Mouse (Mus musculus) right cerebral cortex, adult 2 months (tissue): ENCODE results near the gene Lca5.

Experiments used
- DNase-seq, 2 experiments: peaks; one replicate each; pipeline ENCODE4 v3.0.0; 2021 to 2022; ENCODE audit warnings: low spot score in 2 of 2

The Lca5 gene

DNA sequence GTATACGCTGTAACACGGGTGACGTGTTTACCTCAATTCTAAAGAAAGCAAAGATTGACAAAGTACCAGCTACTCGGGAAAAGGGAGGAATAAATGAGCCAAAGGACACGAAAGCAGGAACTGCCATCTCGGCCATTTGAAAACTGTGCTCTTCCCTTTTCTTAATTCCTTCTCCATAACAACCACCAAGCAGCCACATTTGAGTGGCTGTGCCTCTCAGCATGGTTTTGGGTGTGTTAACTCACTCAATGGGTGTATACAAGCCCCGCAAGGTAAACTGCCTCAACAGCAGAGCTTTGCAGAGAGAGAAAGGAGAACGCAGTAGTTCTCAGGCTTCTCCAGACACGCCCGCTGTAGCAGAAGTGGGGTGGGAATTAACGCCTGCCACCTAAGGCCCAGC is 48.9 kb downstream of the Lca5 start:
- no peak for DNase-seq

DNA sequence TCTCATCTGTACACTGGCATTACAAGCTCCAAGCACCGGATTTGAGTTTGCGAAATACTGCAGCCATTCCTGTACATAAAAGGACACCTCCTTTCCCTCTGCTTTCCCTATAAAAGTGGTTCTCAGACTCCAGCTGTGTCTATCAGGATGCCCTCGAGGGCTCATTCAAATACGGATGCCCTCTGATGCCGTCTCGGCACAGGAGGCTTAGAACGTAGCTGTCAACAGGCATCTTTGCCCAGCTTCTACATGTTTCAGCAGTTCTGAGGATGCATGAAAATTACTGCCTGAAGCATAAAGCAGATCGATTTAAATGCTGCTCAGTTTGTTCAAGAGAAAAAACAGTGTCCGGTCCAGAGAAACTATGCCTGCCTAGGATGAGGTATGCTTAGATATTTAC is 51.4 kb downstream of the Lca5 start:
- DNase-seq, result no peak

DNA sequence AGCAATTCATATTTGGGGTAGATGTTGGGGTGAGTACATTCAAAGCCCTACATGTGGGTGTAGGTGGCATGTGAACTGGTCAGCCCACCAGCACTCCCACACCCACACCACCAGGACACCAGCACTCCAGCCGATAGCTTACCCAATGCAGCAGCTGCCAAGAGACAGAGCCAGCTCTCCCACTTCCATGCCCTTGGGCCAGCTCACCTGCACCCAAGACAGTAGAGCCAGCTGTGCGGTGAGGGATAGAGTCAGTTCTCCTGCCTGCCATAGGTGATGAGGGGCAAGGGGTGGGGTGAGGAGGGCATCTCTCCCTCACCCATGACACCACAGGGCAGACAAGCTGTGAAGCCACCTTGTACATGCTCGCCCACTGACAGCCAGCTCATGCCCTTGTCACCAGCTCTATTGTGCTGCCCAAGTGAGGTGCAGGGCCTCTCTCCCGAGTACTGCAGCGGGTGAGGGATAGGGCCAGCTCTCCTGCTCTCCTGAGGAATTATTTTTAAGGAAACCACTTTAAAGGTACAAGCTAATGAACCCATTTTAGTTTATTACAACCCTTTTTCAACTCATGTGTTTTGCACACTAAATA is 54.6 kb downstream of the Lca5 start:
- DNase-seq, result no peak

DNA sequence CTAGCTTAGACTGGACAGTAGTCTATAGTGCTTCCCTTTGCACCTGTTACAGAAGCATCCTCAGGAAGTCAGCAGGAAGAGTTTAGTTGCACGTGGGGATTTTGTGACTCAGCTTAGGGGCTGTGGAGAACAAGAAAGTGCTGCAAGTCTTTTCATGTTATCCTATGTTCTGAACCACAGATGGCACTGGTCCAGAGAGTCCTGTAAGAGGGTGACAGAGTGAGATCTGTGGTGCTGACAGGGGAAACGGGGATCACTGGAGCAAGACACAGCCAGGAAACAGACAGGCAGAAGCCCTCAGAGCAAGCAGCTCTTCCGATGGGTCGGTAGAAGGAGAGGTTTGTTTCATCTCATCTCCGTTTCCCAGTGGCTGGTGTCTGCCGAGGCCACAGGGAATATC is 55.6 kb downstream of the Lca5 start:
- DNase-seq, result no peak

DNA sequence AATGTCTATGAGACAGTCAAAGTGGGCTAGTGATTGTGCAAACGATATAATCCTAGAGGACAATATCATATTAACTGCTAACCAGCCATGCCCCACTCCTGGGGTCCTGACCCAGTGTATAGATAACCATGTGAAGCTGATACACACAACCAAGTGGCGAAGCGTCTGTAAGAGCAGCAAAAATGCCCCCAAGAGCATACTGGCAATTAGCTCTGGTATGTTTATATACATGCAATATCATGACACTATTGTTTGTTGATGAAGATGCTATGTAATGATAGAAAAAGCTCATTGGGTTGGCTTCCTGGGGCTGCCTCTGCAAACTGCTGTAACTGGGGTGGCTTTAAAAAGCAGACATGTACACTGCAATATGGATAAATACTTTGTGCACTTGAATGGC is 57.7 kb downstream of the Lca5 start:
- no peak for DNase-seq

DNA sequence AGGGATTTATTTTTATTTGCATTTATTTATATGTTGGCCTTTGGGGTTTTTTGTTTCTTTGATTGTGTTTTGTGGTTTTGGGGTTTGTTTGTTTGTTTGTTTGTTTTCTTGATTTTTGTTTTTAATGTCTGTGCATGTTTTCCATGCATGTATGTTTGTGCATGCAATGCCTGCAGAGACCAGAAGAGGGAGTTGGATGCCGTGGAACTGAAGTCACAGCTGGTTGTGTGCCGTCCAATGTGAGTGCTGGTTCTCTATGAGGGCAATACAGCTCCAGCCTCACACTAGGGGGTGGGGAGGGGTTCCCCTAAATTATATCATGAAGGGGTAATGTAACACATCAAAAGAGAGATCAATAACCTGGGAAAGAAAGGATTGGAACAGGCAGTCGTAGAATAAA is 58.2 kb downstream of the Lca5 start:
- no peak for DNase-seq

DNA sequence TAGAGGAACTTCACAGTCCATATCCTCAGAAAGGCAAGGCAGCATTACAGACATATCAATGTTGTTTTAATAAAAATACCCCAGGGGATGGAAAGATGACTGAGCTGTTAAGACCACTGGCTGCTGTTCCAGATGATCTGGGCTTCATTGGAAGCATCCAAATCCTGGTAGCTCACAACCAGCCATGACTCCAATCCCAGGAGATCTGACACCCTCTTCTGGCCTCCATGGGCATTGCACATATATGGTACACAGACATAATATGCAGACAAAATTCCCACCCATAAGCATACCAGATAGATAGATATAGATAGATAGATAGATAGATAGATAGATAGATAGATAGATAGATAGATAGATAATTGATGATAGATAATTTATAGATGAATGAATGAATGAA is 59.6 kb downstream of the Lca5 start:
- no peak for DNase-seq

DNA sequence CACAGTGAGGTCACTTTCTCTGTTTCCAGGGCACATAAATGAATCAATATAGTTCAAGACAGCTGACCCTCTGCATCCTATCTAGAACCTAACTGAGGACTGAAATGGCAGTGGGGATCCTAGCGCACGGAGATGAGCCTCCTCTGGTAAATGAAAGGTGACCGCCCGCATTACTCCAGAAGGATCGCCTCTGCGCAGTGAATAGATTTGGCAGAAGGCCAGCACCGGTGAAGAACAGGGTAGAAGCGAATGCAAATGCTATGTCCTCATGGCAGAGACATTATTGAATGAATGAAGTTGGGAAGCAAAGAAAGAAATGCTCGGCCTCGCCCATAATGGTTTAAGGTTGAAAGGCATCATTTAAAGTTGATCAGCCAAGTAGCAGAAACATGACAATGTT is 61.3 kb downstream of the Lca5 start:
- no peak for DNase-seq

DNA sequence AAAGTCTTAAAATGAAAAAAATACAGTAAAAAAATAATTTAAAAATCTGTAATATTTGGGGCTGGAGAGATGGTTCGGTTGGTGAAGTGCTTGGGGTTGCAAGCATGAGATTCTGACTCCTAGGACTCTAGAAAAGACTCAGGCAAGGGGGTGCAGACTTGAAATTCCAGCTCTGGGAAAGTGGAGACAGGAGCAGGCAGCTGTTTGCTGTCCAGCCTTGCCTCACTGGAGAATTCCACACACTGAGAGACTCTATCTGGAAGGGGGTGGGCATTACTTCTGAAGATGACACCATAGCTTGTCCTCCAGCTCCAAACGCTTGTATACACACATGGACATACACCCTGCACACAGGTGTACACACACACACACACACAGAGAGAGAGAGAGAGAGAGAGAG is 63.8 kb downstream of the Lca5 start:
- no peak for DNase-seq

DNA sequence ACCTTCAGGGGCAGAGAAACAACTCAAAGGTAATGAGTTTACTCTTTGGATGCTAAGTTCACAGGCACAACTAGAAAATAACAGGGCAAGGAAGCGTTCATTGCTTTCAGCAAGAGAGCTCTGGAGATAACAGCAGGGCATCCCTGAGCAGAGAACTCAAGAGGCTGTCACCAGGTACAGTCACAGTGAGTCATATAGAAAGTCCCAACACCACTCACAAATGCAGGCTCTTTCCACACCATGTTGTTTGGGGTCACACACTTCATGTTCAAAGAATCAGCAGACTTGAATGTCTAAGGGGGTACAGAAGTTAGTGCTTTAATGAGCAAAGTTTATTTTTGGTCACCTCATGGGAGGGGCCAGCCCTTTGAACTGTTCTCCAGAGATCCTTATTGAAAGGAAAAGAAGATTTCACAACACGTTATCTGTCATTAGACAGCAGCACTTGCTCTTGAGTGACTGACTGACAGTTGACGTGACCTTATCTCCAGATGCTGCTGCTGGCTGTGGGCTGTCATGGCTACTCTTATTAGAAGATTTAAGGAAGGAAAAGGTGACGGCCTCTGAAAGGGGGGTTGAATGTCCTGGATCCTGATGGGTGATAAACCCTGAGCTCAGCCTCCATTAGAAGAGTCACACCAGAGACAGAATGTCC is 65.3 kb downstream of the Lca5 start:
- no peak for DNase-seq

DNA sequence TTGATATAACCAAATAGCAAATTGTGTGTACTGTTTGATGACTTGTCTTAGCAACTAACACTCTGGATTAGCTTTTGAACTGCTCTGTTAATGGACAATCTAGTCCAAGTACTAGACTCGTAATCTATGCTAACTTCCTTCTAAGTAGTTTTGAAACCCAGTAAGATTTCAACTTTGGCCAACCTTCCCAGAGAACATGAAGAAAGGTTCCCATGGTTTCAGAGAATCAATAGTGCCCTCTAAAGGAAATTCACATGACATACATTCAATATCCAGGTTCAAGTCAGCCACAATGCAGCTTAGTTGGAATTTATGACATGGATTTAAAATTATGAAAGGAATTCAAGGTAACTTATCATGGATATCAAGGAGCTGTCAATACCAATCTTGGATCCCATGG is 70.0 kb downstream of the Lca5 start:
- no peak for DNase-seq

DNA sequence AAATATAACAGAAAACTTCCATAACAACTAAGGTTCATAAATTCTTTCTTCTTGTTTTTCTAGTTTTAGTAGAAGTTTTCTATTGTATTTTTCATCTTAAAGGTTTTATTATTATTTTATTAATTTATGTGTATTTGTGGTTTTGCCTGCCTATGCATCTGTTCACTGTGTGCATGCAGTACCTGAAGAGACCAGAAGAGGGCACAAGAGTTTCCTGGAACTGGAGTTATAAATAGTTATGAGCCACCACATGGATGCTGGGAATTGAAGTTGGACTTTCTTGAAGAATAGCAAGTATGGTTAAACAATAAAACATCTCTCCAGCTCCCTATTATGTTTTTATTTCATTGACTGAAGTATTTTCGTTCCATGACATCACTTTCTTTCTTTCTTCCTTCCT is 72.7 kb downstream of the Lca5 start:
- DNase-seq, result no peak

DNA sequence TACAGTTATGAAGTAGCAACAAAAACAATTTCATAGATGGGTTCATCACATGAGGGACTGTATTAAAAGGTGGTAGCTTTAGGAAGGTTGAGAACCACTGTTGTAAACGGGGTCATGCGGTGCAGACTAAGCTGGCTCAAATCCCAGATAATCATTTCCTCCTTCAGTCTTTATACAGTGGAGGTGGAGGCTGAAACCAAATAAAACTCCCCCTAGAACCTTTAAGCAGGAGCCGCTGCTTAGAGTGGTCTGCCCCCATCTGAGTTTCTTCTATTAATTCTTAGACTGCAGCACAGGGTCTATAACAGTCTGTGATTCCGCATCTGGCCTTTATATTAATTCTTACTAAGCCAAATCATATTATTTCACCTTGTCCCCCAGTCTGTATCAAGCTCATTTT is 85.1 kb downstream of the Lca5 start:
- DNase-seq, result no peak

DNA sequence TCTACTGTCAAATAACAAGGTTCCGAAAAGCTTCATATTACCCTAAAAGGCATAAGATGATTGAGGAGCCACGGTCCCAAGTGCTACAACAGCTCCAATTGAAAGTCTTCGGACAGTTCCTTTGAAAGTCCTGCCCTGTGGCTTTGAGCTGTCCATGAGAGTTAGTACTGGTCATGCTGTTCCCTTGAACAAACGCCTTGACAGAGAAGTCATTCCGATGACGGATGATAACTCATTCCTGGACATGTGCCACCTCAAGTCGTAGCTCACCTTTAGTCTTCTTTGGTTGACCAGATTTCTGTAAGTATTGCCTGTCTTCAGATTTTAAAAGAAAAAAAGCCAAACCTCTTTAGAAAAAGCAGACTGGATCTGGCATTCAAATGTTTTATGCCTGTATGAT is 87.6 kb downstream of the Lca5 start:
- no peak for DNase-seq

DNA sequence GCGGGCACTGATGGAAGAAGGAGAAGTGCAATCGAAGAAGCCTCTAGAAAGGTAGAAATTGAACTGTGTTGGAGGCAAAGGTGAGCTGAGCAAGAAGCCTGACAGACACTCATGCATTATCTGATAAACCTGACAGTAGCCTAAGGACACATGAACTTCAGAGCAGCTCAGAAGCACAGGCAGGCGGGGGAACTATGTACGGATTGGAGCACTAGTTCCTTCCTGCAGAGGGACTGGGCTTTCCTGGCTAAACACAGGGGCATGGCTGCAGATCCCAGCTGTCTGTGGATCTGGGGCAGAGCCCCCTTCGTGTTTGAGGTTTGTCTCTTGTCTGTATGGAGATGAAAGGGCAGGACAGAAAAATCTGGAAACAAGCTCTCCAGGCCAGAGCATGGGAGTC is 89.8 kb downstream of the Lca5 start:
- DNase-seq, result no peak

DNA sequence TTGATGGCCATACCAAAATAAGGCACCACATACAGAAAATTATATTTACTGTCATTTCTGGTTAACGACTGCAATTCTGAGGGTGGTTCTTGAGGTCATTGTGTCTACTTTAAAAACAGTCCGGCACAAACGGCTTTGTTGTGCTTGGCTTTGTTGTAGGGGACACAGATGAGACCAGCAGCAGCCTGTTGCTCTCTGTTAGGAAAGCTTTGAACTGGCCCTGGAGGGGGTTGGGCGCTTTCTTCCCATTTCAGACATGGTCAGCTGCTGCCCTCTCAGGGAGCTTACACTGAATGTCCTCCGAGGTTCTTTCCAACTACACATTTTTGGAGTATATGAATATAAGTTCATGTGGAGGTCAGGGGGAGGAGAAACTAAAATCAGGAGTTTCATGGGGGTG is 90.3 kb downstream of the Lca5 start:
- peak; percentile 23 to 36 for DNase-seq

DNA sequence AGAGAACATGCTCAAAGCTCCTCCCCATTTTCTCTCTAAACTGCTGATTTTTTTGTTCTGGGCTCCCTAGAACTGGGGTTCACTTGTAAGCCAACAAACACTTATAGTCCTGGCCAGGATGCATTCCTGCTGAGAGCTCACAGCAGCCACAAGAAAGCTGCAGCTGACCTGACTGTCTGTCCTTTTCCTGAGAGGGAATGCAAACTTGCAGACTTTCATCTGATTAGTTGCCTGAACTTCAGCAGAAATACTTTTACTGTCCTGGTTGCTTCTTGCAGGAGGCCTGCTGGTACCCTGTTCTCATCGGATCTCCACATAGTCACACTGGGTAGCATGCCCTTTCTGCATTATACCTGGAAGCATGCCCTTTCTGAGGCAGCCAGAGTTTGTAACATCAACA is 91.0 kb downstream of the Lca5 start:
- DNase-seq, result no peak

DNA sequence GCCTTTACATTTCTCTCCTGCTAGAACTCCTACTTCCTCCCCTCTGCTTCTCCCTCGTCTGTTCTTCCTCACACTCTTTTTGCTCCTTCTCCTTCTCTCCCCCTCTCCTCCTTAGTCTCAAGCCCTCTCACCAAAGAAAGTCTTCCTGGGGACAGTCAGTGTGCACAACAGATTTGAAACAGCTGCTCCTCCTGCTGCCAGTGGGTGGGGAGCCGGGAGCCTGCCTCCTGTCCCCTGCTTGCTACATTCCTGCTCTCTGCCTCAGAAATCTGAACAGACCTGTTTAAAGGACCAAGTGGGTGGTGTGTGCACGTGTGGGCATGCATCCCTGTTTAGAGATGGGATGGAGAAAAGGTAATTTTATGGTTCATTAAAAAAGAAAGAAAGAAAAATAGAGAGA is 91.4 kb downstream of the Lca5 start:
- DNase-seq, result peak; percentile 60 to 65

DNA sequence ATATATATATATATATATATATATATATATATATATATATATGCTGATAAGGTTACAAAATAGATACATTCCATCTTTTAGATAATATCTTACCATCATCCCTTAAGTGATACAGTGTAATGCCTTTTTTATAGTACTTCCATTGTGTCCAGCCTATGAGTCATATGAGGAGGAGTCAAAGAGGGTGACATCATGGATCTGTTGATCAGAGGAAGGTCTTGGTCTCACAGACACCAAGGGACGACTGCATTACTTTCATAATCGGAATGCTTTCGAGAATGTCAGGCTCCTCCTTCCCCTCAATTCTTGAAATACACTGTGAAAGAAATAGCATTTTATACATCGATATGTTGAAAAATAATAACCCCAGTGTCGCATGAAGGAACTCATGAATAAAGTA is 93.4 kb downstream of the Lca5 start:
- no peak for DNase-seq

DNA sequence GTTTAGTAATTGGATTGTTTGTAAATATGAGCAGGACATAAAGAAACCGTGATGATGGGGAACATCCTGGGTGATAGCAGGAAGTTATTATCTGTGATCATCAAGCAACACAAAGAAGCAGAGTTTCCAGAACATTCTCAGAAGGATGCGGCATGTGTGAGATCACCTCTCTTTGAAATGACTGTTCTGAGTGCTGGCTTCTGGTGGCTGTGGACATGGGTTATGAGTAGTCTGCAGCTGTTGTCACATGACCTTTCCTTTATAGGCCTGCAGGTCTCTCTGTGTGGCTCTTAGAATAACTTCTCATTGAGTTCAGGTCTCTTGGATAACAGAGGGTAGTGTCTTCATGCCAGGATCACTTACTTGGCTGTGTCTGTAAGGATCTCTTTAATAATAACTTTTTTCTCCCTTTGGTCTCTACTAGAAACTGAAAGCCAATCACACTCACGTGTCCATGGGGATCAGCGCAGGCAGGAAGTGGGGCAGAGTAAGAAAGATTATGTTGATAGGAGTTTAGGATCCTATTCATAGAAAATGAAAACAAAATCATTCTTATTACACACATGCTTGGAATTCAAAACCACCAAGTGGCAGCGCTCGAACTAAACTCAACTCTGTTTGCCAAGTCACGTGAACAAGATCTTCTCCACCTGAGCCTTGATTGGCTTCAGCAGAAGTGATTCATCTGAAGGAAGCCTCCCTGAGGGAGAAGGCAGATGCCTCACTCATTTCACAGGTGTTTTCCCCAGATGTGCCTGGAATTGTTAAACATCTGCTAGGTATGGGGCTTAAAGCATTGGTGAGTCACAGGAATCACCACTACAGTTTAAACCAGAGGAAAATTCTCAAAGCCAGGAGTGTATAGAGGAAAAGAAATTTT is 98.2 kb downstream of the Lca5 start:
- no peak for DNase-seq
